Mouse (Mus musculus) embryonic facial prominence, embryonic 15.5 days (tissue): ENCODE results near the gene Anln. TPM values are rescaled to one million over a fixed set of nuclear protein-coding genes. Genes with fewer than 3 reads are reported as not detected.

Experiments used
- ATAC-seq: fragments of 200-750 bp; cut with Nextera tagmentation; 2 replicates; pipeline ENCODE4 v1.8.0; 2017; ENCODE audit warnings: low read depth, moderate TSS enrichment; ENCODE audit not compliant: insufficient number of reproducible peaks, low FRiP score, low TSS enrichment
- H3K27ac ChIP-seq: fragments of 300-500 bp; sonication (generic); replicated peaks from 2 replicates; pipeline ENCODE4 v1.5.1; 2015; ENCODE audit warnings: mild to moderate bottlenecking, inconsistent platforms
- H3K27me3 ChIP-seq: fragments of 300-500 bp; sonication (generic); 2 replicates; pipeline ENCODE4 v1.6.1; 2015; ENCODE audit warnings: inconsistent platforms
- H3K36me3 ChIP-seq: fragments of 300-500 bp; sonication (generic); 2 replicates; pipeline ENCODE4 v1.6.1; 2015; ENCODE audit warnings: mild to moderate bottlenecking, inconsistent platforms
- H3K4me1 ChIP-seq: fragments of 300-500 bp; sonication (generic); 2 replicates; pipeline ENCODE4 v1.6.1; 2015; ENCODE audit warnings: inconsistent platforms
- H3K4me2 ChIP-seq: fragments of 300-500 bp; sonication (generic); replicated peaks from 2 replicates; pipeline ENCODE4 v1.6.1; 2015; ENCODE audit warnings: mild to moderate bottlenecking, inconsistent platforms
- H3K4me3 ChIP-seq: fragments of 300-500 bp; sonication (generic); replicated peaks from 2 replicates; pipeline ENCODE4 v1.5.1; 2015; ENCODE audit warnings: mild to moderate bottlenecking, inconsistent platforms
- H3K9ac ChIP-seq: fragments of 300-500 bp; sonication (generic); 2 replicates; pipeline ENCODE4 v1.6.1; 2015; ENCODE audit warnings: inconsistent platforms
- H3K9me3 ChIP-seq: fragments of 300-500 bp; sonication (generic); replicated peaks from 2 replicates; pipeline ENCODE4 v1.6.1; 2016; ENCODE audit warnings: inconsistent platforms
- WGBS: fragments of 180-500 bp; shearing (Covaris S2); methylation state at CpG from one replicate; pipeline ENCODE4 v1.1.7; 2015; 5-methylcytosine and 5-hydroxymethylcytosine counted together
- polyA plus RNA-seq: library from polyadenylated mRNA; unstranded; fragments of >200 nt; fragmentation: Nextera tagmentation; extraction: Ambion mirVana; gene quantifications from 2 replicates; pipeline ENCODE4 v1.2.1, GENCODE M21; 2015

The Anln gene
- polyA plus RNA-seq, 1 experiment from 2014 or later: 35.7 TPM

DNA sequence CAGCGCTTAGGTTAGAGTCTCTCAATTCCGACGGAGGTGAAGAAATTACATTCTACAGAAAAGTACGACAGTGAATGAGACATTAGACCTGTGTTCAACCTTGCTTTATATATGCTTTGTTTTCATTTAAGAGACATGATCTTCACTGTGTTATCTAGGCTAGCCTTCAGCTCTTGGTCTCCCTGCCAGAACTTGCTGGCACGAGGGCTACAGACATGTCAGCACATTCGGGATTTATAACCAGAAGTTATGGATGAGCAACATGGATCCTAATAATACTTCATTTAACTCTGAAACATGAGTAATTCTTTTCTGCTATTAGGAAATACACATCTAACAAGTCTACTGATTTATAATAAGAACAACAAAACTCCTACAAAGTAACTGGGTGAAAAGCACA is 28.1 kb downstream of the Anln start:
- 95% methylated on average over 6 of the region's 6 CpGs for WGBS
- no peaks in the 10 kb centered on the region for H3K27me3 ChIP-seq

DNA sequence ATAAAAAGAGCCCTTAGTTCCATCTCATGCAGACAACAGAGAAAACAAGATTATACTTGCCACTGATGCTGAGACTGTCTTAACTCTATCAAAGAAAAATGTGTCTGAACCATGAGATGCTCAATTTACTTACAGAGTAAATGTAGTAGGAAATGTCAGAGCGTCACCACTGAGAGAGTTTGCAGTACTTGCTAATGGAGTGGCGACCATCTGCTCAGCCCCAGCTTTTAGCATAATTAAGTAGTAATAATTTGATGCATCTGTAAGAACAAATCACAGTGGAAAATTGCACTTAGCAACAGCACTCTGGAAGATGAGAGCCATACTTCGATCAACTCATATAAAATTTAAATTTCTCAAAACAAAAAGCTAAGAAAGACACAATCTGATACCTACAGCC is 33.1 kb downstream of the Anln start:
- no peak overlapping the region for H3K4me3 ChIP-seq
- no peak overlapping the region for H3K4me2 ChIP-seq
- no peaks in the 10 kb centered on the region for H3K9me3 ChIP-seq
- no peak for ATAC-seq
- H3K27me3 ChIP-seq: no peaks in the 10 kb centered on the region
- whole genome bisulfite sequencing: 82% methylated on average over 3 of the region's 3 CpGs
- H3K36me3 ChIP-seq: peaks cover 58% of the 10 kb centered on the region
- H3K9ac ChIP-seq: no peak overlapping the region
- H3K4me1 ChIP-seq: no peaks in the 10 kb centered on the region
- no peak overlapping the region for H3K27ac ChIP-seq

More for the DNA sequence above, 28.1 kb downstream of the Anln start:
- no peak overlapping the region for H3K9ac ChIP-seq
- ATAC-seq: no peak
- H3K4me1 ChIP-seq: no peaks in the 10 kb centered on the region
- no peaks in the 10 kb centered on the region for H3K9me3 ChIP-seq
- H3K4me3 ChIP-seq: no peak overlapping the region
- peaks cover 64% of the 10 kb centered on the region for H3K36me3 ChIP-seq
- no peak overlapping the region for H3K4me2 ChIP-seq
- H3K27ac ChIP-seq: no peak overlapping the region

DNA sequence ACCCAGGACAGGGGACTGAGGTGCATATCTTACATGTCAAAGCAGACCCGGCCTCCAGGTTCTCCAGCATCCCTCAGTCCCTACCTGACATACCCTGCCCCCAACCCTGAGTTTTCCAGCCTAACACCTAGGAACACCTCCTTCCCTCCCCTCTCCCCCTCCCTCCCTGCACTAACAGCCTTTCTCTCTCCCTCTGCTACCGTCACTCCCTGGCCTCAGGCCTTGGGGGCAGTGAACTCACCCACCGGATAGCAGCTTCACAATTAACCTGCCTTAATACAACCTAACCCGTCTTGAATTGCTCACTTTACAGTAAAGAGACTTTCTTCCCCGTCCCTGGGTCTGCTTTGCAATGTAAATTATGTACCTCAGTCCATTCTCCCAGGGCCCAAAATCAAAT is 35.1 kb downstream of the Anln start:
- Histone ChIP-seq H3K27ac (no peak overlapping the region), H3K4me3 (no peak overlapping the region), H3K36me3 (peaks cover 40% of the 10 kb centered on the region), H3K27me3 (no peaks in the 10 kb centered on the region), H3K4me2 (no peak overlapping the region), H3K9me3 (no peaks in the 10 kb centered on the region), H3K9ac (no peak overlapping the region), H3K4me1 (no peaks in the 10 kb centered on the region)
- 66% methylated on average over 5 of the region's 5 CpGs for WGBS
- ATAC-seq: no peak

DNA sequence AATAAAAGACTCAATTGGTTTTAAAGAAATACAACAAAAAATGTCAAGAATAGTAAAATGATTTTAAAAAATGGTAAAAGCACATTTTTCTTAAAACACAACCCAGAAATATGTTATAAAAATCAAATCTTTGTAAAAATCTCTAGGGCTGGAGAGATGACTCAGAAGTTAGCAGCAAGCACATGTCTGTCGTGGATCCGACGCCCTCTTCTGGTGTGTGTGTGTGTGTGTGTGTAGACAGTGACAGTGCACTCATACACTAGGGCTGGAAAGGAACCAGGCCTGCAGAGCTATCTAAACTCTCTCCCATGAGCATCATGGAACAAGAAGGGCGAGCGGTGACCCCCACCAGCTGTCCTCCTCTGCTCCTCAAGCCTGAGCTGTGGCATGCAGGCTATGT is 35.5 kb downstream of the Anln start:
- no peaks in the 10 kb centered on the region for H3K4me1 ChIP-seq
- H3K4me3 ChIP-seq: no peak overlapping the region
- no peak overlapping the region for H3K4me2 ChIP-seq
- 94% methylated on average over 5 of the region's 5 CpGs for WGBS
- H3K9ac ChIP-seq: no peak overlapping the region
- H3K9me3 ChIP-seq: no peaks in the 10 kb centered on the region
- H3K27ac ChIP-seq: no peak overlapping the region
- ATAC-seq: no peak
- H3K36me3 ChIP-seq: peaks cover 36% of the 10 kb centered on the region
- H3K27me3 ChIP-seq: no peaks in the 10 kb centered on the region

DNA sequence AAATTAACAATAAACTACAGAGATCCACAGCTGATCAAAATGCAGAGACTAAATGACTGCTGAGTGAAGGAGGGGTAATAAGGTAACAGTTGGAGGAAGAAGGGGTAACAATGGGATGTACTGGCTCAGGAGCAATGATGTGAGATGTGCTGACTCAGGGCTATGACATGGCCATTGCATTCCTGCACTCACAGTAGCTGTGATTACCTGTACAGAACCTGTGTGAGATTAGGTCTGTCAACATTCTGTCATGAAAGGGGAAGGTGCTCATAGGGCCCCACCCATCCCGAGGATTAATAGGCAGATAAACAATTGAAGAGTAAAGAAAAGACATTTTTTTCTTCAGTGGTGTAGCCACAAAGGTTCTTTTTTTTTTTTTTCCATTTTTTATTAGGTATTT is 48.7 kb downstream of the Anln start:
- Histone ChIP-seq H3K9me3 (no peaks in the 10 kb centered on the region), H3K27me3 (no peaks in the 10 kb centered on the region), H3K4me1 (no peaks in the 10 kb centered on the region), H3K4me2 (no peak overlapping the region), H3K4me3 (no peak overlapping the region), H3K9ac (no peak overlapping the region), H3K27ac (no peak overlapping the region), H3K36me3 (peaks cover 54% of the 10 kb centered on the region)
- no peak for ATAC-seq
- WGBS: 79% methylated on average over 1 of the region's 1 CpGs

DNA sequence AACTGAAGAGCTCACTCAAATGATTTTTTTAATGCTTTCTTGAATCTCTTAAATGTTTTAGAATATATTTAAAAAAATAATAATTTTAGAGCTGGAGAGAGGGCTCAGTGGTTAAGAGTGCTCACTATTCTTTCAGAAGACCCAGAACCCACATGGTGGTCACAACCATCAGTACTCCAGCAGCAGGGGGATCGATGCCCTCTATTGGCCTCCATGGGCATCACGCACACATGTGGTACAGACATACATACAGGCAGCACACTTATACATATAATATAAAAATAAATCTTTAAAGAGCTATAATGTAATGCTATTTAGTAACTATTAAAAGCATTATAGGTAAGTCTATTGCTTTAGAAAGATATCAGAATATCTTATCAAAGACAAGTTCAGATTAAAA is 51.8 kb downstream of the Anln start:
- Histone ChIP-seq H3K9ac (no peak overlapping the region), H3K4me2 (no peak overlapping the region), H3K9me3 (no peaks in the 10 kb centered on the region), H3K36me3 (peaks cover 61% of the 10 kb centered on the region), H3K4me1 (no peaks in the 10 kb centered on the region), H3K27me3 (no peaks in the 10 kb centered on the region), H3K27ac (no peak overlapping the region), H3K4me3 (no peak overlapping the region)
- 99% methylated on average over 2 of the region's 2 CpGs for WGBS
- no peak for ATAC-seq

DNA sequence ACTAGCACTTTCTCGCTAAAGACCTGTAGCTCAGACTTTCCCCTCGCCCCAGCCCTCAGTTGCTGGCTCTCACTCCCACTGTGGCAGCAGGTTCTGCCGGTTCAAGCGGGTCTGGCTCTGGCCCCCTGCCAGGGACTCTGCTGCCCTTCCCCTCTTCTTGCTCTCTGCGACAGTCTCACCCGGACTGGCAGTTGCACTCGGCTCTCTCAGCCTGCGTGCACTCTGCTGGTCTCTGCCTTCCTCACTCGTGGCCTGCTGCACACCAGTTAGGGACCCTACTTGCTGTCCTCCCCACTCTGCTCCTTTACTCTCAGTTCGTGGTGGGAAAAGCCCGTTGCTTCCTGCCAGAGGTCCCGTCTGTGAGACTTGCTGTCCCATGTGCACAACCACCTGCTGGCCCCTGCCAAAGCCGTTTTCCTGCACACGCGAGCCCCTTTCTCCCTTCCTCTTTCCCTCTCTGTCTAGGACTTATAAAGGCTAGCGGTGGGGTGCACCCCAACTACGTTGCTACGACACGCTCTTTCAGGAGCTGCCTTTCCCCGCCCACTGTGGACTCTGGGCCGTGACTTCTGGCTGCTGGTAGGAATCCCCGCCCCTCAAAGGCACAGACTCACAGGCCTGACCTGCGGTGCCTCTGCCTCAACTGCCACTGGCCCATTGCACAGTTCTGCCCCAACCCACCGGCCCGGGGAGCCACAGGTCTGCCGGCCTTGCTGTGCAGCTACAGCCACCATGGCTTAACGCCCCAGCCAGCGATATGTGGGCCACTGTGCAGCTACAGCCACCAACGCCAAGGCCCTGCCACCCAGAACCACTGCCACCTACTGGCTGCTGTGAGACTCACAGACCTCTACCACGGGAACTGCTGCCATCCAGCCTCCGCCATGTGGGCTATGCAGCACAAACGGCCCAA is 61.3 kb downstream of the Anln start:
- peak overlapping the region; percentile 86 for H3K27ac ChIP-seq
- no peaks in the 10 kb centered on the region for H3K9me3 ChIP-seq
- H3K4me2 ChIP-seq: peak overlapping the region; percentile 89
- peak overlapping the region; percentile 35 for H3K9ac ChIP-seq
- ATAC-seq: peak; percentile 88
- peak overlapping the region; percentile 55 for H3K4me3 ChIP-seq
- H3K27me3 ChIP-seq: no peaks in the 10 kb centered on the region
- H3K36me3 ChIP-seq: peaks cover 3% of the 10 kb centered on the region; the same call in 1 of the 2 replicates
- 2% methylated on average over 32 of the region's 32 CpGs for WGBS
- peaks cover 16% of the 10 kb centered on the region; the same call in 1 of the 2 replicates for H3K4me1 ChIP-seq

DNA sequence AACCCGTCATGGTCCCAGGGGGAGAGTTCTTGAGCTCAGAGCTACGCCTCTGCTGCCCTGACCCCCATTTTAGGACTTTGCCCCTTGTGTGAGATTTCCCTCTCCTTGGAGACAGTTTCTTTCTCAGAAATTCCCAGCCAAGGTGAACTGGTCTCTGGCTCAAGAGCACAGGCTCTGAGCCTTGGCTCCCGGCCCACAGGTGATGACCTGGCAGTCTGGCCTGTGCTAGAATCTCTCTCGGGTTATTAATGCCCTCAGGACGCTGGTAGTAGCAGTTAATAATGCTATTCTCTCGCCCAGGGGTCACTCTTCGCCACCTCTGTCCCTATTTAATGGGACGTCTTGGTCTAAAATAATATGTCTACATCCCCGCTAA is 61.9 kb downstream of the Anln start:
- Histone ChIP-seq H3K4me2 (peak overlapping the region; percentile 89), H3K9me3 (no peaks in the 10 kb centered on the region), H3K27me3 (no peaks in the 10 kb centered on the region), H3K4me1 (peaks cover 16% of the 10 kb centered on the region; the same call in 1 of the 2 replicates), H3K36me3 (no peaks in the 10 kb centered on the region), H3K27ac (peak overlapping the region; percentile 86), H3K4me3 (peak overlapping the region; percentile 55), H3K9ac (peak overlapping the region; percentile 35; the same call in 1 of the 2 replicates)
- WGBS: 19% methylated on average over 9 of the region's 9 CpGs
- 0 out of 2 replicates have a peak, but pooled peaks have one; percentile 5 for ATAC-seq

DNA sequence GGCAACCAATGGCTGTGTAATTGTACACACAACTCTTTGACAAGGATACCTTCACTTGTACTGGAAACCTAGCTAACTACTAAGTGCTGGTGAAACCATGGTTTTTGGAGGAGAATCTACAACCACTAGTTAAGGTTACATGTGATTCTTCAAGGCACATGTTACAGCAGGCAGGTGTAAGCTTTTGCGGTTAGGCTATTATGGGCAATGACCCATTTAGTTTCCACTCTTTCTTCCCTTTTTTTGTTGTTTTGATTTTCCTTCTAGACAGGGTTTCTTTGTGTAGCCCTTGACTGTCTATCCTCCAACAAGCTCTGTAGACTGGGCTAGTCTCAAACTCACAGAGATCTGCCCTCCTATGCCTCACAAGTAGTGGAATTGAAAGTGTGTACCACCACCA is 64.4 kb downstream of the Anln start:
- Histone ChIP-seq H3K36me3 (no peaks in the 10 kb centered on the region), H3K4me2 (no peak overlapping the region), H3K4me3 (no peak overlapping the region), H3K27me3 (no peaks in the 10 kb centered on the region), H3K9ac (no peak overlapping the region), H3K27ac (no peak overlapping the region), H3K9me3 (no peaks in the 10 kb centered on the region), H3K4me1 (peaks cover 16% of the 10 kb centered on the region; the same call in 1 of the 2 replicates)
- WGBS: 98% methylated on average over 1 of the region's 1 CpGs
- no peak for ATAC-seq

DNA sequence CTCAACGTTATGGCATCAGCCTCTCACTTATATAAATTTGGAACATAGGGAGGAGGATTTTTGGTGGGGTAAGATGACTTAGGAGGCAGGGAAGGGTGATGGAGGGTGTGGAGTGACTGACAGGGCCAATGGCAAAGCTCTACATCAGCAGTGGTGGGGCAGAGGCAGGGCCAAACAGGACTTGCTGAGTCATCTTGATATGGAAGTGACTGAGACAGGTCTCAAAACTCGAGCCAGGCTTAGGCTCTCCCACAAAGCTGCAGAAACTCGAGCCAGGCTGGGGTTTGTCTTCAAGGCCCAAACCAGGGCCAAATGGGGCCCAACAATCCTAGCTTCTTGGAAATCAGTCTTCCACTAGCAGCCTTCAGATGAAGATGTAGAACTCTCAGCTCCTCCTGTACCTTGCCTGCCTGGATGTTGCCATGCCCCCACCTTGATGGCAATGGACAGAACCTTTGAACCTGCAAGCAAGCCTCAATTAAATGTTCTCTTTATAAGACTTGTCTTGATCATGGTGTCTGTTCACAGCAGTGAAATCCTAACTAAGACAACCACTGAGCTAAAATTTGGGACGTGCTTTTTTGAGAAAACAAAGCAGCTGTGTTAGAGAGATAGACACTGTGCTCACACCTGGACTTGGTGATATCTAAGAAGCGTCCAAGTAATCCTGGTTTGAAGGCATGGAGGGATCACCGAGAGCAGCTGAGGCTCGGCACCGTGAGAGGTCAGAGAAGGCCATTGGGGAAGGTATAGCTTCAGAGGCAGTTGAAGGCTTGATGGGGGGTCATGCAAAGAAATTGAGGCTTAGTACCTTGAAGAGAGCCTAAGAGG is 66.4 kb downstream of the Anln start:
- Histone ChIP-seq H3K27ac (no peak overlapping the region), H3K36me3 (no peaks in the 10 kb centered on the region), H3K9ac (no peak overlapping the region), H3K4me1 (peaks cover 8% of the 10 kb centered on the region; the same call in 1 of the 2 replicates), H3K4me3 (no peak overlapping the region), H3K27me3 (no peaks in the 10 kb centered on the region), H3K4me2 (no peak overlapping the region), H3K9me3 (no peaks in the 10 kb centered on the region)
- WGBS: 72% methylated on average over 8 of the region's 8 CpGs
- ATAC-seq: no peak

DNA sequence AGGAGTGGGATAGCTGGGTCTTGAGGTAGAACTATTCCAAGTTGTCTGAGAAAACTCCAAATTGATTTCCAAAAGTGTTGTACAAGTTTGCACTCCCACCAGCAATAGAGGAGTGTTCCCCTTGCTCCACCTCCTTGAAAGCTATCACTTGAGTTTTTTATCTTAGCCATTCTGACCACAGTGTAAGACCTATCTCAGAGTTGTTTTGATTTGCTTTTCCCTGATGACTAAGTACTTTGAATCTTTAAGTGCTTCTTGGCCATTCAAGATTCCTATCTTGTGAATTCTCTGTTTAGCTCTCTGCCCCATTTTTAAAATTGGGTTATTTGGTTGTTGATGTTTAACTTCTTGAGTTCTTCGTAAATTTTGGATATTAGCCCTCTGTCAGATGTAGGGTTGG is 69.9 kb downstream of the Anln start:
- Histone ChIP-seq H3K4me2 (no peak overlapping the region), H3K4me1 (no peaks in the 10 kb centered on the region), H3K36me3 (no peaks in the 10 kb centered on the region), H3K9me3 (no peaks in the 10 kb centered on the region), H3K4me3 (no peak overlapping the region), H3K9ac (no peak overlapping the region), H3K27me3 (no peaks in the 10 kb centered on the region), H3K27ac (no peak overlapping the region)
- 94% methylated on average over 1 of the region's 1 CpGs for WGBS
- no peak for ATAC-seq
